Mouse (Mus musculus): ENCODE measurements around the gene Hsfy2. TPM values are rescaled to one million over a fixed set of nuclear protein-coding genes. Genes with fewer than 3 reads are reported as not detected.

Hsfy2 gene
- polyA plus RNA-seq (2014; fragmentation: Illumina TruSeq; extraction: RNeasy Lipid Tissue Mini Kit (QIAGEN cat#74804); ENCODE audit: low replicate concordance): not detected

DNA sequence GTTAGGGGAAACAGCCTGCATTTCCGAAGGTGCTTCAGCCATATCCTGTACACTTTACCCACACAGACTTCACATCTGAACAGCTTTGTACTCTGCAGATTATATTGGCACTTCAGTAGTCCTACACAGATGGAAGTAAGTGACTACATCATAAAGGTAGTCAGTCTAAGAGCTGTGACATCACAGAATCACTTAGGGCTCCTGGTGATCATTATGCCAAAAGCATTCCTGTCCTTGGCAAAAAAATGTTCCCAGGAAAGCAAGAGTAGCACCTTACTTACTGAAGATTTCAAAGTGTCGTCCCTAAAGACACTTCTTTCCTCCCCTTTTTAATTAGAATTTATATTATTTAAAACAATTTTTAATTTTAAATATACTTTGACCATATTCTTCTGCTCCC lies at the start of gene Hsfy2:
TSS of gene Hsfy2 (minus strand) at position 101 of the 400 bp plus-strand sequence.

Data from small intestine, adult 10 weeks (tissue).